Comparison of ENCODE assay signal across 8 mouse cellular contexts in the genomic region with DNA sequence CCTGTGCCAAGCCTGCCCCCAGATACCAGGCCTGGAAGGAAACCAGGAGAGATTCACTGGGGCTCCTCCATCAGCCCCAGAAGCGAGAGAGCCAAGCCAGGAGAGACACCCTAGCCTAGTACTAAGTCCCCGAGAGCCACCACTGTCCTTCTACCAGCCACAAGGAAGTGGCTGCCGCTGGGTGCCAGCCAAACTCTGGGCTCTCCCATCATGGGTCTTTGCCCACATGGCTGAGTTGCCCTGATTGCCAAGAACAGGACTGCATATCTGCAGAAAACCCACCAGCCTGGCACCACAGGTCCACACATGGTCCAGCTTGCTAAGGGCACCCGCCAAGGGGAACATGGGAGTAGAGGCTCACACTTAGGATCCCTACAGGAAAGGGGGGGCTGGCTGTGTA. TPM values are rescaled to one million over a fixed set of nuclear protein-coding genes. Genes with fewer than 3 reads are reported as not detected.
DNase-seq lines count a peak whose midpoint lies in the region; ATAC-seq and TF ChIP-seq lines count a peak whose summit lies in the region.

No protein-coding gene starts in this region.

- peak overlapping the region; percentile 95 for H3K4me2 ChIP-seq in embryonic facial prominence, embryonic 12.5 days (replicated peaks)
- H3K4me2 ChIP-seq in heart, embryonic 13.5 days = peak overlapping the region; percentile 88
- H3K4me2 ChIP-seq in kidney, postnatal 0 days (ENCODE audit: low read length) = peak overlapping the region; percentile 76
- peak overlapping the region; percentile 94 for H3K4me2 ChIP-seq in neural tube, embryonic 13.5 days

- TF ChIP-seq CTCF in spleen, adult 2 months (IDR thresholded peaks at IDR 0.05; ENCODE audit: extremely low read depth, insufficient read depth, insufficient read length, insufficient replicate concordance) = no peak
- no peak for TF ChIP-seq CTCF in kidney, postnatal 0 days (IDR thresholded peaks at IDR 0.05; ENCODE audit: low read depth)

- no peak for DNase-seq in spleen, adult 2 months (ENCODE audit: low read depth in 1 of 2, low spot score in 2 of 2)
- DNase-seq in spleen, adult 18-20 months = no peak
- peak; percentile 25 for DNase-seq in kidney, postnatal 0 days (ENCODE audit: low spot score)
- DNase-seq in lung, adult 18-20 months = peak; percentile 73 to 78
- DNase-seq in spleen, adult 12 weeks (ENCODE audit: low spot score) = no peak

- peaks cover 8% of the 10 kb centered on the region; the same call in 1 of the 2 replicates for H3K4me1 ChIP-seq in spleen, adult 2 months (ENCODE audit: control insufficient read depth, insufficient read depth, insufficient read length)
- H3K4me1 ChIP-seq in embryonic facial prominence, embryonic 12.5 days = peaks cover 48% of the 10 kb centered on the region
- peaks cover 70% of the 10 kb centered on the region for H3K4me1 ChIP-seq in heart, embryonic 13.5 days
- H3K4me1 ChIP-seq in kidney, postnatal 0 days (replicated peaks; ENCODE audit: insufficient read depth, low read length) = peaks cover 53% of the 10 kb centered on the region
- H3K4me1 ChIP-seq in neural tube, embryonic 13.5 days (replicated peaks) = peaks cover 68% of the 10 kb centered on the region

- WGBS in spleen, adult 2 months = 46% methylated on average over 4 of the region's 4 CpGs
- WGBS in embryonic facial prominence, embryonic 12.5 days = 78% methylated on average over 4 of the region's 4 CpGs
- 72% methylated on average over 4 of the region's 4 CpGs for WGBS in heart, embryonic 13.5 days
- WGBS in kidney, postnatal 0 days = 55% methylated on average over 4 of the region's 4 CpGs
- WGBS in neural tube, embryonic 13.5 days = 64% methylated on average over 4 of the region's 4 CpGs

- H3K9ac ChIP-seq in embryonic facial prominence, embryonic 12.5 days = peak overlapping the region; percentile 99
- H3K9ac ChIP-seq in heart, embryonic 13.5 days = peak overlapping the region; percentile 99
- H3K9ac ChIP-seq in kidney, postnatal 0 days (ENCODE audit: low read depth, low read length) = peak overlapping the region; percentile 94
- peak overlapping the region; percentile 99 for H3K9ac ChIP-seq in neural tube, embryonic 13.5 days

- no peak for TF ChIP-seq POLR2A in spleen, adult 2 months (IDR thresholded peaks at IDR 0.05; ENCODE audit: low read depth, low read length)

- ATAC-seq in embryonic facial prominence, embryonic 12.5 days (ENCODE audit: insufficient number of reproducible peaks, insufficient read depth, low FRiP score, low TSS enrichment) = no peak
- no peak for ATAC-seq in heart, embryonic 13.5 days (ENCODE audit: extremely low read depth, insufficient number of reproducible peaks, low FRiP score, low TSS enrichment)
- ATAC-seq in kidney, postnatal 0 days (replicated peaks; ENCODE audit: low FRiP score, low read depth) = no peak
- no peak for ATAC-seq in neural tube, embryonic 13.5 days (ENCODE audit: low read depth)

- H3K36me3 ChIP-seq in spleen, adult 2 months (ENCODE audit: control insufficient read depth, insufficient read depth, low read length) = no peaks in the 10 kb centered on the region
- peaks cover 37% of the 10 kb centered on the region for H3K36me3 ChIP-seq in embryonic facial prominence, embryonic 12.5 days
- H3K36me3 ChIP-seq in heart, embryonic 13.5 days = peaks cover 35% of the 10 kb centered on the region
- H3K36me3 ChIP-seq in kidney, postnatal 0 days (ENCODE audit: insufficient read depth, low read length) = 0 out of 2 replicates have a peak, but pooled peaks cover 7% of the 10 kb centered on the region
- H3K36me3 ChIP-seq in neural tube, embryonic 13.5 days = peaks cover 37% of the 10 kb centered on the region

- H3K9me3 ChIP-seq in embryonic facial prominence, embryonic 12.5 days = no peaks in the 10 kb centered on the region
- no peaks in the 10 kb centered on the region for H3K9me3 ChIP-seq in heart, embryonic 13.5 days
- H3K9me3 ChIP-seq in kidney, postnatal 0 days (replicated peaks; ENCODE audit: low read length) = no peaks in the 10 kb centered on the region
- no peaks in the 10 kb centered on the region for H3K9me3 ChIP-seq in neural tube, embryonic 13.5 days

- H3K27ac ChIP-seq in spleen, adult 2 months (ENCODE audit: insufficient read depth, low read length) = peak overlapping the region; percentile 19; the same call in 1 of the 2 replicates
- H3K27ac ChIP-seq in embryonic facial prominence, embryonic 12.5 days = 0 out of 2 replicates have a peak overlapping the region, but pooled peaks have one; percentile 36
- H3K27ac ChIP-seq in heart, embryonic 13.5 days (replicated peaks) = peak overlapping the region; percentile 97
- no peak overlapping the region for H3K27ac ChIP-seq in kidney, postnatal 0 days
- peak overlapping the region; percentile 9; the same call in 1 of the 2 replicates for H3K27ac ChIP-seq in neural tube, embryonic 13.5 days (replicated peaks)

- H3K27me3 ChIP-seq in spleen, adult 2 months (ENCODE audit: control insufficient read depth, insufficient read depth, low read length) = no peaks in the 10 kb centered on the region
- H3K27me3 ChIP-seq in embryonic facial prominence, embryonic 12.5 days = no peaks in the 10 kb centered on the region; the same call in 1 of the 2 replicates
- no peaks in the 10 kb centered on the region for H3K27me3 ChIP-seq in heart, embryonic 13.5 days (replicated peaks)
- no peaks in the 10 kb centered on the region for H3K27me3 ChIP-seq in kidney, postnatal 0 days (ENCODE audit: insufficient read depth, low read length)
- H3K27me3 ChIP-seq in neural tube, embryonic 13.5 days = no peaks in the 10 kb centered on the region

- peak overlapping the region; percentile 8; the same call in 1 of the 2 replicates for H3K4me3 ChIP-seq in spleen, adult 2 months (ENCODE audit: extremely low read depth, insufficient read depth, insufficient read length)
- H3K4me3 ChIP-seq in embryonic facial prominence, embryonic 12.5 days = peak overlapping the region; percentile 89
- H3K4me3 ChIP-seq in heart, embryonic 13.5 days = peak overlapping the region; percentile 94
- peak overlapping the region; percentile 88 for H3K4me3 ChIP-seq in kidney, postnatal 0 days (replicated peaks; ENCODE audit: low read depth, low read length)
- peak overlapping the region; percentile 92 for H3K4me3 ChIP-seq in neural tube, embryonic 13.5 days

RNA-seq across cellular contexts. Expression of a gene that starts 15.1 kb away (rescaled TPM):
- polyA plus RNA-seq in spleen, adult 2 months (2012; rRNA removed) = 26.3 and 31.3 TPM in 2 replicates
- polyA plus RNA-seq in embryonic facial prominence, embryonic 12.5 days (2016; fragmentation: Nextera tagmentation; extraction: Ambion mirVana) = 148 and 160 TPM in 2 replicates
- polyA plus RNA-seq in heart, embryonic 13.5 days (2015; fragmentation: Nextera tagmentation; extraction: Ambion mirVana) = 64.8 and 76.2 TPM in 2 replicates
- polyA plus RNA-seq in kidney, postnatal 0 days (2015; fragmentation: Nextera tagmentation; extraction: Ambion mirVana) = 50.9 and 53.9 TPM in 2 replicates
- polyA plus RNA-seq in neural tube, embryonic 13.5 days (2015; fragmentation: Nextera tagmentation; extraction: Ambion mirVana) = 275 and 281 TPM in 2 replicates

RNA-seq across cellular contexts. Expression of a gene that starts 36.9 kb away (rescaled TPM):
- 89.7 and 113 TPM in 2 replicates for polyA plus RNA-seq in spleen, adult 2 months (2012; rRNA removed)
- polyA plus RNA-seq in embryonic facial prominence, embryonic 12.5 days (2016; fragmentation: Nextera tagmentation; extraction: Ambion mirVana) = 61.7 and 63.1 TPM in 2 replicates
- 65.8 and 72.7 TPM in 2 replicates for polyA plus RNA-seq in heart, embryonic 13.5 days (2015; fragmentation: Nextera tagmentation; extraction: Ambion mirVana)
- polyA plus RNA-seq in kidney, postnatal 0 days (2015; fragmentation: Nextera tagmentation; extraction: Ambion mirVana) = 44.4 and 47.5 TPM in 2 replicates
- 42.0 and 45.8 TPM in 2 replicates for polyA plus RNA-seq in neural tube, embryonic 13.5 days (2015; fragmentation: Nextera tagmentation; extraction: Ambion mirVana)

Comparison
In these comparisons a context has a peak if more than half of its experiments do, and no peak if none do; other contexts are left out.
1. DNase-seq: peak in kidney, postnatal 0 days (single experiment) and lung, adult 18-20 months (2 of 2); none in spleen, adult 2 months (0 of 2), spleen, adult 18-20 months (0 of 2) and spleen, adult 12 weeks (single experiment).
2. H3K4me3 ChIP-seq: peak in every context shown above with its lines; median percentile 94 in heart, embryonic 13.5 days; 92 in neural tube, embryonic 13.5 days; 89 in embryonic facial prominence, embryonic 12.5 days; 88 in kidney, postnatal 0 days; 8 in spleen, adult 2 months.
3. Peak in every context shown above with its lines, with median percentiles within 50 percentile points of each other: H3K4me2 ChIP-seq and H3K9ac ChIP-seq.